Mouse (Mus musculus): Measurements from ENCODE around the gene 9130230L23Rik. TPM values are rescaled to one million over a fixed set of nuclear protein-coding genes. Genes with fewer than 3 reads are reported as not detected.

Gene 9130230L23Rik
- total RNA-seq, 2 experiments from 2014 or later, result not detected

Other genes with a start within 250 kb of the 9130230L23Rik start
- 53.7 and 59.1 TPM in 2 replicates for gene N4bp2, start 240.8 kb downstream of the 9130230L23Rik start, total RNA-seq (2015; ENCODE audit: low replicate concordance)
- gene N4bp2, start 240.8 kb downstream of the 9130230L23Rik start, total RNA-seq (2017; ENCODE audit: low replicate concordance), result 32.6 and 50.2 TPM in 2 replicates
- 4.3 and 12.2 TPM in 2 replicates for gene Rhoh, start 143.1 kb downstream of the 9130230L23Rik start, total RNA-seq (2015; ENCODE audit: low replicate concordance)
- 6.4 and 22.1 TPM in 2 replicates for gene Rhoh, start 143.1 kb downstream of the 9130230L23Rik start, total RNA-seq (2017; ENCODE audit: low replicate concordance)
- not detected in 2 replicates for gene Chrna9, start 69.4 kb downstream of the 9130230L23Rik start, total RNA-seq (2015; ENCODE audit: low replicate concordance)
- gene Chrna9, start 69.4 kb downstream of the 9130230L23Rik start, total RNA-seq (2017; ENCODE audit: low replicate concordance), result not detected in 2 replicates
- gene Rbm47, start 168.8 kb upstream of the 9130230L23Rik start, total RNA-seq (2015; ENCODE audit: low replicate concordance), result 0.36 and 0.42 TPM in 2 replicates
- 0.39 and 4.7 TPM in 2 replicates for gene Rbm47, start 168.8 kb upstream of the 9130230L23Rik start, total RNA-seq (2017; ENCODE audit: low replicate concordance)

Data from erythroid progenitor cell, adult 5-6 weeks (primary cell).